Mouse (Mus musculus): ENCODE data around the gene Aff4. TPM values are rescaled to one million over a fixed set of nuclear protein-coding genes. Genes with fewer than 3 reads are reported as not detected.

The Aff4 gene
- polyA plus RNA-seq, 1 experiment from 2014 or later = 53.4 TPM

DNA sequence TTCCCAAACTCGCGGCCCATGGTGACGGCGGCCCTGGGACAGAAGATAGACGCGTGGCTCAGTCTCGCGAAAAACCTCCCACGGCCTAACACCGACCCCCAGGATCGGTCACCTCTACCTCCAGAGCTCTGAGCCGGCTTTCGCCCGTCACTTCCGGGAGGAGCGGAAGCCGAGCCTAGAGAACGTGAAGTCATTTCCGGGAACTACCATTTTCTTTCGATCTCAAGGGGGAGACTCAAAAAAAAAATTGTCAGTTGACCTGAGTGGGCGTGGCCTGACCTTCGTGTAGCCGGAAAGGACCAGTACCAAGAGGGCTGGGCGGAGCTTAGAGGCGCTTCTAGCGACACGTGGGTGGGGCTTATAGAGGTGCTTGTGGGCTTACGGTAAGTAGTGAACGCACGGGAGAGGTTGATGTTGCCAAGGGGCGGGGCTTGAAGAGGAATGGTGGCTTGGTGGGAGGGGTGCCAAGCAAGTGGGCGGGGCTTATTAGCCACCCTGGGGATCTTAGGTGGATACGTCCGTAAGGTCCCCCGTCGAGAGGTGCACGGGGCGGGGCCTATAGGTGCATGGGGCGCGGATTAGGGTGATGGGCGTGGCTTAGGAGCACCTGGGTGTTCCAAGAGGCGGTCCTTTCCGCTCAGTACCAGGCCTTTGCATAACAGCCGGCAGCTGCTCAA lies 80.2 kb downstream of the Aff4 start, which contains the start of the genes Uqcrq and Gdf9:
Gene Uqcrq (minus strand): TSS at position 162 of the 677 bp plus-strand sequence.
Gene Gdf9 (plus strand): TSS at position 354 of the 677 bp plus-strand sequence.
- ATAC-seq (ENCODE audit: borderline replicate concordance, extremely low read depth, low FRiP score, low TSS enrichment) = peak; percentile 95
- WGBS = under 1% methylated on average over 44 of the region's 44 CpGs

DNA sequence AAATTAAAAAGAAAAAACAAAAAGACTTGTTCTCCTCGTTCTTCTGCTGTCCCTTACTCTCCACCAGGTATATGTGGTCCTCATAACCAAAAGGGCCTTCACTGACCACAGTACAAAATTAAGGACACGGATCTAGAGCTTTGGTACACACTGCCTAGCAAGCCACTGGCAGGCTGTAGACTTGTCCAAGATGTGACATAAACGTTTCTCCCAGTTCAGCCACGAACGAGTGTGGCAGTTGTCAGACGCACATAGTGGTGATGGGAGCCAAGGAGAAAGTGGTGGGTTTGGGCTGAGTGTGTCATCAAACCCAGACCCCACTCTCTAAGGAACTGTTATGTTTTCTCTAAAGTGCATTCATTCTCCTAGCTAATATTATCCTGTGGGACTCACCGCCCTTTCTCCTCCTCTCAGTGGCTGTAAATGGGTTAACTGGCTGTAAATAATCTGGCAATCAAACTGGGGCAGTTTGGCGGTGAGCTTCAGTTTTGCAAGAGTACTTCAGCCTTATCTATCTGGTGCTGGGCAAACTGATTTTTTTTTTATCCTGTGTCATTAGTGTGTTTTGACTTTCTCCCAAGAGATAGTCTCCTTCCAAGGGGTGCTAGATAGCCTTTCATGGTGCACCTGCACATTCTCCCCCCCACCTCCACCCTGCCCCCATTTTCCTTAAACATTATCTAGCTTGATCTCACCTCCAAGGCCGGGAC lies 80.9 kb downstream of the Aff4 start:
- peak overlapping the region; percentile 37 for H3K27ac ChIP-seq
- H3K9ac ChIP-seq = peak overlapping the region; percentile 23
- peak overlapping the region; percentile 83 for H3K4me2 ChIP-seq
- peak overlapping the region; percentile 80 for H3K4me3 ChIP-seq
- H3K4me1 ChIP-seq = peaks cover 13% of the 10 kb centered on the region
- no peaks in the 10 kb centered on the region for H3K9me3 ChIP-seq
- peaks cover 14% of the 10 kb centered on the region; the same call in 1 of the 2 replicates for H3K36me3 ChIP-seq
- ATAC-seq (ENCODE audit: borderline replicate concordance, extremely low read depth, low FRiP score, low TSS enrichment) = peak; percentile 28
- 12% methylated on average over 9 of the region's 9 CpGs for WGBS
- no peaks in the 10 kb centered on the region for H3K27me3 ChIP-seq

More for the DNA sequence above, 80.2 kb downstream of the Aff4 start, which contains the start of the genes Uqcrq and Gdf9:
- Histone ChIP-seq H3K4me2 (peak within 1 kb of the TSS; percentile 83), H3K36me3 (peaks cover 14% of the 10 kb centered on the region; the same call in 1 of the 2 replicates), H3K4me1 (peaks cover 13% of the 10 kb centered on the region), H3K27me3 (no peaks in the 10 kb centered on the region), H3K9me3 (no peaks in the 10 kb centered on the region), H3K27ac (peak within 1 kb of the TSS; percentile 43), H3K4me3 (peak within 1 kb of the TSS; percentile 80), H3K9ac (peak within 1 kb of the TSS; percentile 81)

GRCm38 (mm10) chr11:53433057-53433456 lies 82.4 kb downstream of the Aff4 start:
- 48% methylated on average over 6 of the region's 6 CpGs for WGBS
- ATAC-seq (ENCODE audit: borderline replicate concordance, extremely low read depth, low FRiP score, low TSS enrichment) = no peak
- H3K9ac ChIP-seq = no peak overlapping the region
- H3K4me2 ChIP-seq = no peak overlapping the region
- H3K27me3 ChIP-seq = no peaks in the 10 kb centered on the region
- no peak overlapping the region for H3K4me3 ChIP-seq
- H3K36me3 ChIP-seq = peaks cover 8% of the 10 kb centered on the region; the same call in 1 of the 2 replicates
- no peak overlapping the region for H3K27ac ChIP-seq
- no peaks in the 10 kb centered on the region for H3K9me3 ChIP-seq
- peaks cover 13% of the 10 kb centered on the region for H3K4me1 ChIP-seq

DNA sequence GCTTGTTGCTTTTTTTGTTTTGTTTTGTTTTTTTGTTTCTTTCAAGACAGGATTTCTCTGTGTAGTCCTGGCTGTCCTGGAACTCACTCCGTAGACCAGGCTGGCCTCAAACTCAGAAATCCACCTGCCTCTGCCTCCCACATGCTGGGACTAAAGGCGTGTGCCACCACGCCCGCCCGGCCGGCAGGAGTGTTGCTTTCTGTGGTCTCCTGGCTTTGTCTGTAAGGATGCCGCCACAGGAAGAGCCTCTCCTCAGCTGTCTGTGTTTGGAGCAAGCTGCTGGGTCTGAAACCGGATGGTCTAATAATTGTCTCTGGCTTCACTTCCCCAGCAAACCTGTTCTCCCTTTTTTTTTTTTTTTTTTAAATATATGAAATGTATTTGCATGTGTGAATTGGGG lies 84.9 kb downstream of the Aff4 start:
- H3K9me3 ChIP-seq = no peaks in the 10 kb centered on the region
- no peak overlapping the region for H3K4me2 ChIP-seq
- no peak overlapping the region for H3K27ac ChIP-seq
- no peak for ATAC-seq (ENCODE audit: borderline replicate concordance, extremely low read depth, low FRiP score, low TSS enrichment)
- no peak overlapping the region for H3K4me3 ChIP-seq
- 81% methylated on average over 8 of the region's 8 CpGs for WGBS
- peaks cover 3% of the 10 kb centered on the region; the same call in 1 of the 2 replicates for H3K4me1 ChIP-seq
- no peak overlapping the region for H3K9ac ChIP-seq
- H3K27me3 ChIP-seq = no peaks in the 10 kb centered on the region
- H3K36me3 ChIP-seq = no peaks in the 10 kb centered on the region

GRCm38 (mm10) chr11:53436338-53436737 lies 85.7 kb downstream of the Aff4 start:
- H3K9ac ChIP-seq = no peak overlapping the region
- no peaks in the 10 kb centered on the region for H3K36me3 ChIP-seq
- H3K27me3 ChIP-seq = no peaks in the 10 kb centered on the region
- no peak overlapping the region for H3K4me2 ChIP-seq
- H3K27ac ChIP-seq = no peak overlapping the region
- H3K4me3 ChIP-seq = no peak overlapping the region
- no peaks in the 10 kb centered on the region for H3K9me3 ChIP-seq
- WGBS = 72% methylated on average over 6 of the region's 6 CpGs
- no peak for ATAC-seq (ENCODE audit: borderline replicate concordance, extremely low read depth, low FRiP score, low TSS enrichment)
- peaks cover 3% of the 10 kb centered on the region; the same call in 1 of the 2 replicates for H3K4me1 ChIP-seq

- Histone ChIP-seq H3K36me3 (no peaks in the 10 kb centered on the region), H3K9me3 (no peaks in the 10 kb centered on the region), H3K4me1 (no peaks in the 10 kb centered on the region), H3K27ac (no peak overlapping the region), H3K9ac (no peak overlapping the region), H3K27me3 (no peaks in the 10 kb centered on the region), H3K4me3 (no peak overlapping the region), H3K4me2 (no peak overlapping the region)
- 10% methylated on average over 12 of the region's 12 CpGs for WGBS
- no peak for ATAC-seq (ENCODE audit: borderline replicate concordance, extremely low read depth, low FRiP score, low TSS enrichment)
Observed at GRCm38 (mm10) chr11:53441921-53442320, 91.3 kb downstream of the Aff4 start.

DNA sequence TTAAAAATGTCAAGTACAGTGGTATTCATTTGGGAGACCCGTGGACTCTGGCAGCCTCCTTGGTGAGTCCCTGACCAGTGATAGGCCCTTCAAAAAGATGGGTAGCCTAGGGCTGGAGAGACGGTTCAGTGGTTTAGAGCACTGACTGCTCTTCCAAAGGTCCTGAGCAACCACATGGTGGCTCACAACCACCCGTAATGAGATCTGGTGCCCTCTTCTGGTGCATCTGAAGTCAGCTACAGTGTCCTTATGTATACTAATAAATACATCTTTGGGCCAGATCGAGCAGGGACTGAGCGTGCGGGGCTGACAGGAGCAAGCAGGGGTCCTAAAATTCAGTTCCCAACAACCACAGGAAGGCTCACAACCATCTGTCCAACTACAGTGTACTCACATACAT lies 93.2 kb downstream of the Aff4 start:
- H3K27ac ChIP-seq = no peak overlapping the region
- H3K9me3 ChIP-seq = no peaks in the 10 kb centered on the region
- no peaks in the 10 kb centered on the region for H3K36me3 ChIP-seq
- no peaks in the 10 kb centered on the region for H3K27me3 ChIP-seq
- no peak overlapping the region for H3K4me2 ChIP-seq
- H3K4me3 ChIP-seq = no peak overlapping the region
- no peaks in the 10 kb centered on the region for H3K4me1 ChIP-seq
- 27% methylated on average over 6 of the region's 6 CpGs for WGBS
- no peak for ATAC-seq (ENCODE audit: borderline replicate concordance, extremely low read depth, low FRiP score, low TSS enrichment)
- H3K9ac ChIP-seq = no peak overlapping the region

GRCm38 (mm10) chr11:53445562-53445961 lies 94.9 kb downstream of the Aff4 start:
- Histone ChIP-seq H3K4me2 (no peak overlapping the region), H3K36me3 (no peaks in the 10 kb centered on the region), H3K9me3 (no peaks in the 10 kb centered on the region), H3K4me1 (no peaks in the 10 kb centered on the region), H3K9ac (no peak overlapping the region), H3K27me3 (no peaks in the 10 kb centered on the region), H3K4me3 (no peak overlapping the region), H3K27ac (no peak overlapping the region)
- WGBS = 43% methylated on average over 13 of the region's 13 CpGs
- no peak for ATAC-seq (ENCODE audit: borderline replicate concordance, extremely low read depth, low FRiP score, low TSS enrichment)

GRCm38 (mm10) chr11:53446183-53446582 lies 95.5 kb downstream of the Aff4 start:
- ATAC-seq (ENCODE audit: borderline replicate concordance, extremely low read depth, low FRiP score, low TSS enrichment) = no peak
- Histone ChIP-seq H3K36me3 (no peaks in the 10 kb centered on the region), H3K27ac (no peak overlapping the region), H3K4me1 (no peaks in the 10 kb centered on the region), H3K9me3 (no peaks in the 10 kb centered on the region), H3K27me3 (no peaks in the 10 kb centered on the region), H3K4me2 (no peak overlapping the region), H3K9ac (no peak overlapping the region), H3K4me3 (no peak overlapping the region)
- 62% methylated on average over 13 of the region's 13 CpGs for WGBS

DNA sequence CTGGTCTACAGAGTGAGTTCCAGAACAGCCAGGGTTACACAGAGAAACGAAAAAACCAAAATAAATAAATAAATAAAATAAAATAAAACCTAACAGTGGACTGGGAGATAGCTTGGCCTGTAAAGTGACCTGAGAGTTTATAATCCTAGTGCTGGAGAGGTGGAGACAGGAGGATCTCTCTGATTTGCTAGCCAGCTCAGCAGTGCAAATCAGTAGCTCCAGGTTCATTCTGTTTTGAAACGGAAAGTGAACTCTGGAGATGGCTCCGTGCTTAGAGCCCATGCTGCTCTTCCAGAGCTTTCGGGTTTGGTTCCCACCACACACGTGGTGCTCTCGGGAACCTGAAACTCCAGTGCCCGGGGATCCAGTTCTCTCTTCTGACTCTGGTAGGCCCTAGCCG lies 97.4 kb downstream of the Aff4 start:
- H3K27me3 ChIP-seq = no peaks in the 10 kb centered on the region
- no peaks in the 10 kb centered on the region for H3K9me3 ChIP-seq
- ATAC-seq (ENCODE audit: borderline replicate concordance, extremely low read depth, low FRiP score, low TSS enrichment) = no peak
- no peak overlapping the region for H3K9ac ChIP-seq
- no peak overlapping the region for H3K4me3 ChIP-seq
- no peak overlapping the region for H3K27ac ChIP-seq
- H3K36me3 ChIP-seq = no peaks in the 10 kb centered on the region
- WGBS = 76% methylated on average over 8 of the region's 8 CpGs
- H3K4me2 ChIP-seq = no peak overlapping the region
- no peaks in the 10 kb centered on the region for H3K4me1 ChIP-seq

- Histone ChIP-seq H3K27ac (no peak overlapping the region), H3K4me3 (no peak overlapping the region)
- WGBS = 69% methylated on average over 1 of the region's 1 CpGs
Observed at GRCm38 (mm10) chr11:53448529-53448928, 97.9 kb downstream of the Aff4 start.

DNA sequence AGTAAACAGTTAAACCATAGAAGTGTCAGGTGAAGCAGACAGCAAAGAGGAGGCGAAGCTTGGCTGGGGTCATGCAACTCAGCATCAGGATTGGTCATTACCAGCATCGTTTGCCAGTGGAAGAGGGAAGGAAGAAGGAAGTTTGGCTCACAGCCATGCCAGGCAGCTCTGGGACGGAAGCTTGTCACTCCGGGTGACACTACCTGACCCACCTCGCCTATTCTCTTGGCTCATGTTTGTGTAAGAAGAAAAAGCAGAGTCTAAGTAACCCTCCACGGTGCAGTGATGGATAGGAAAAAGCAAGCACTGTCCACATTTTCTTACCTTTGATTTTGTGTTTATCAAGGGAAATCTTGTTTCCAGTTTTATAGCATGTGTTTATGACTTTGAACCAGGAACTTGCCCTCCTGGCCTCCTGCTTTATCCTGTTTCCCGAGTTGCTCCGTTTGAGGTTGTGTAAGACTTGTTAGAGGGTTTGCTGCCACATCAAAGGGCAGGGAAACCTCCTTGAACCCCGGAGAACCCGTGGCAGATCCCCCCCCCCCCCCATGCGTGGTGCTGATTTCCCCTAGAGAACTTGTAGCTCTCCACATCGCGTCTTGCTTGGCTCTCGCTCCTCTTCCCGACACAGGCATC lies 99.6 kb downstream of the Aff4 start:
- no peak overlapping the region for H3K9ac ChIP-seq
- H3K36me3 ChIP-seq = no peaks in the 10 kb centered on the region
- H3K27me3 ChIP-seq = no peaks in the 10 kb centered on the region
- WGBS = 19% methylated on average over 15 of the region's 15 CpGs
- H3K4me1 ChIP-seq = no peaks in the 10 kb centered on the region
- H3K27ac ChIP-seq = no peak overlapping the region
- no peak overlapping the region for H3K4me3 ChIP-seq
- H3K4me2 ChIP-seq = no peak overlapping the region
- no peak for ATAC-seq (ENCODE audit: borderline replicate concordance, extremely low read depth, low FRiP score, low TSS enrichment)
- no peaks in the 10 kb centered on the region for H3K9me3 ChIP-seq

More at GRCm38 (mm10) chr11:53448529-53448928, 97.9 kb downstream of the Aff4 start:
- no peaks in the 10 kb centered on the region for H3K4me1 ChIP-seq
- no peak overlapping the region for H3K9ac ChIP-seq
- no peaks in the 10 kb centered on the region for H3K9me3 ChIP-seq
- H3K4me2 ChIP-seq = no peak overlapping the region
- no peak for ATAC-seq (ENCODE audit: borderline replicate concordance, extremely low read depth, low FRiP score, low TSS enrichment)
- H3K36me3 ChIP-seq = no peaks in the 10 kb centered on the region
- H3K27me3 ChIP-seq = no peaks in the 10 kb centered on the region

Measured in lung, embryonic 15.5 days (tissue).